Mouse (Mus musculus) spleen, adult 12 weeks (tissue): ENCODE measurements around the gene Ppl.

Experiments used
- DNase-seq: peaks from one replicate; pipeline ENCODE4 v3.0.0; 2022; ENCODE audit warnings: low spot score

Ppl gene

GRCm38 (mm10) chr16:5123476-5123875 is 8.7 kb downstream of the Ppl start:
- no peak for DNase-seq

- DNase-seq, result no peak
Observed at GRCm38 (mm10) chr16:5119845-5120244, 12.4 kb downstream of the Ppl start.

DNA sequence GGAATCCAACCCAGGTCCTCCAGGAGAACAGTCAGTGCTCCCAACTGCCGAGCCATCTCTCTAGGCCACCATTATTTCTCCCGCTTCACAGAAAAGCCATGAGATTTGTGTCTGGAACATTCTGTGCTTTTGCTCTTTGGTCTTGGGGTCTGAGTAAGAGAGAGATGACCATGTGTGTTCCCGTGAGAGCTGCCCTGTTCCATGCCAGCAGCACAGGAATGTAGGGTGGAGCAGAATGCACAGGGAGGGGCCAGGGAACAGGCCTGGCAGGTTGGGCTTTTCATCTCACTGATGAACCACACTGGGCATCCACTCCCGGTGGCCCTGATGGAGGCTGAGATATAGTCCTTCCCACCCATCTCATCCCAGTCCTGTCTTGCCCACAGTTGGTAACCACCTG is 12.8 kb downstream of the Ppl start:
- no peak for DNase-seq

DNA sequence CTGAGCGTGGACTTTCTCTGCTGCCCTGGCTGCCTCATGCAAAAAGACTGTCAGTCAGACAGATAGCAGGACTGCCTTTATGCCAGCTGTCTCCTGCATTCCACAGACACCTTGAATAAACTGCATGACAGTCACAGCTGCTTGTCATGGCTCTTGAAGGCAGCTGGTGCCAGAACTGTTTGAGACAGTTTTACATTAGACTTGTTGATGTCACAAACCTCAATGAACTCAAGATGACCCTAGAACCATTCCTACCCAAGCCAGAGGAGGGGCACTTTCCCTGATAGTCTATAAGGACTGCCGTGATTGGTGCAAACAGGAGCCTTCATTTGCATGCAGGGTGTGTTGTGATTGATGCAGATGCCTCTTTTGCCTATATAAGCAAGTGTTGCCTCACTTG is 18.6 kb downstream of the Ppl start:
- no peak for DNase-seq

DNA sequence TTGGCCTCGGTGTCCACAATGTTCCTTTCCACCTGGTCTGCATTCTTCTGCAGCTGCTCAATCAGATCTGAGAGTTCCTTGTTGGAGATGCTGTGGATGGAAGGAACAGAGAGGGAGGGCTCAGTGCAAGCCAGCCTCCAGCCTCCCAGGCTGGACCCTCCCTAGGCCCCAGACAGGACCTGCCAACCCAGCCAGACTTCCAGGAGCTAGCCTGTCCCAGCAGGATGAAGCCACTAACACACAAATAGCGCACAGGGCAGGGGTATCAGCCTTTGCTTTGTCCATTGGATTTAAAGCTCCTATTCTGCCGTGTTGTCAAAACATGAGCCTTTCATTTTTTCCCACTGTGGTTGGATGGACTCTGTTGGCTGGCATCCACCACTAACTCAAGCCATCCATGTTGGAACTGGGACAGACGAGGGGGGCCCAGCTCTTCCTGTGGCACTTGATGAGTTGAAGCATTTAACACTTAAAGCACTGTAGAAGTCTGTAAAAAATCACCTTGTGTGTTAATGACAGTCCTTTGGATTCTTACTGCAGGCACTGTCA is 19.1 kb downstream of the Ppl start:
- DNase-seq, result no peak

DNA sequence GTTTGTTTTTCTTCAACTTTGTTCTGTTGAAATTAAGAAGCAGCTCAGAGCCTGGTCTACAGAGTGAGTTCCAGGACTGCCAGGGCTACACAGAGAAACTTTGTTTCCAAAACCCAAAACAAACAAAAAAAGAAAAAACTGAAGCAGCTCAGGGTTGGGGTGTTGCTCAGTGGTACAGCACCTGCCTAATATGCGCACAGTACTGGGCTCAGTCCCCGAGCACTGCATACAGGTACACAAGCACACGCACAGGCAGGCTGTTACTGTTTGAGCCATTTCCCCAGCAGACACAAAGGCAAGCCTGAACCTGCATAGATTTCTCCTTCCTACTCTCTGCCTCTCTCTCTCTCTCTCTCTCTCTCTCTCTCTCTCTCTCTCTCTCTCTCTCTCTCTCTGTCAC is 21.2 kb downstream of the Ppl start:
- no peak for DNase-seq

DNA sequence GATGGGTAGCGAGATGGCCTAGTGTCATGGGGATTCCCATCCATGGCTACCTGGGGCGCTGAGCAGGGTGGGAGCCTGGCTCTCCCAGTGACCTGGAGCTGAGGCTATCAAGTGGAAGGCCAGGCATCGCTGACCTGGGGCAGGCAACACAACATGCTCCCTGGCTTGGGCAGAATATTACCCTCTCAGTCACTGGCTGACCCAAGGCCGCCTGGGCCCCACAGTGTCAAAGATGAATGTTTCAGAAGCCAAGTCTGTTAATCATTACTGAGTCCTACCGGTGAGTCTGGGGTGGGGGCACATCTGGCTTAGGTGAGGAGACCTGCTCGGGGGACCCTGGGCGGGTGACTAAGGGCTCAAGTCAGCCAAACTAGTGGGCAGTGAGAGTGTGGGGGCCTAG is 22.3 kb downstream of the Ppl start:
- no peak for DNase-seq

DNA sequence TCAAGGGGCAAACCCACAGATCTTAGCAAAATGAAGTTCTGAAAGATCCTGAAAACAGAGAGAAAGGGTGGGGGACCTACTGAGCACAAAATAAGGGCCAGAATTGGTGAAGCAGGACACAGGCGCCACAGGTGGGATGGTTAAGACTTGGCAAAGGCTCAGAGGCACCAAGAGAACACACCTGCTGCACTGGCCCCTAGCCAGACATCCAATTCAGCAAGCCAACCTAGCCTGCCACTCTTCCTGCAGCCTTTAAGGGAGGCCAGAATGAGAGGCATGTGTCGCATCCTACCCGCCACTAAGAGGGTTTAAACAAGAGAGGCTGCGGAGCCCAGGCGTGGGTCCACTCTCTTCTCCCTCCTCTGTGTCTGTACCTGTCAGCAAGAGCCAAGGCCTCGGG is 31.2 kb downstream of the Ppl start:
- DNase-seq, result no peak

GRCm38 (mm10) chr16:5096504-5096903 is 35.7 kb downstream of the Ppl start:
- no peak for DNase-seq

DNA sequence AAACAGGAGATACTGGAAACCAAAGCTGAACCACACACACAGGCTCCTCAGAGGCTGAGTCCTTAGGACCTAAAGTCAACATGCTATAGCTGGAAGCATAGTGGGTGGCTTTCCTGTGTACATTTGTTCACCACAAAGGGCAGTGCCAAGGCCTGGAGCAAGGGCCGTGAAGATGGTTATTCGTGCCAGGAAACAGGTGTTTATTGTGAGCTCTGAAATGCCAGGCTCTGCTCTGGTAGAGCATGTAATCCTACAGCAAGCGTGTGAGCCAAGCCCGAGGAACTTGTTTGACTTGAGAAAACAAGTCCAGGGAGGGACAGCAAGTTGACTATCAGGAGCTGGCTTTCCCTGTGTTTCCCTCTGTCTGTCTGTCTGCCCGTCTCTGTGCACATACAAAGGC is 38.9 kb downstream of the Ppl start:
- no peak for DNase-seq

DNA sequence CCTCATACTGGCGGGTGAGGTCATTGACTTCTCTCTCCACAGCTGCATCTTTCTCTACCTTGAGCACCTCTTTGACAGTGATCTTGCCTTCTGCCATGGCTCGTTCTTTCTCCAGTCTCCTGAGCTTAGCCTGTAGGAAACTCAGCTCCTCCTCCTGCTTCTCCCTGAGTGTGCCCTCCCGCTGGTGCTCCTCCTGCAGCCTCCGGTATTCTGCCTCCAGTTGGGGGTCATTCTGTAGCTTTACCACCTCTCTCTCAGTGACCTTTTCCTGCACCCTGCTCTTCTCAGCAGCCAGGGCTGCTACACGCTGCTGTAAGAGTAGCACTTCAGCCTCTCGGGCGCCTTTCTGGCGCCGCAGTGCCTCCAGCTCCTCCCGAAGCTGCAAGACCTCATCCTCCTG is 43.2 kb downstream of the Ppl start:
- no peak for DNase-seq

- no peak for DNase-seq
Observed at GRCm38 (mm10) chr16:5086179-5086578, 46.0 kb downstream of the Ppl start.

GRCm38 (mm10) chr16:5085196-5085595 is 47.0 kb downstream of the Ppl start:
- no peak for DNase-seq

DNA sequence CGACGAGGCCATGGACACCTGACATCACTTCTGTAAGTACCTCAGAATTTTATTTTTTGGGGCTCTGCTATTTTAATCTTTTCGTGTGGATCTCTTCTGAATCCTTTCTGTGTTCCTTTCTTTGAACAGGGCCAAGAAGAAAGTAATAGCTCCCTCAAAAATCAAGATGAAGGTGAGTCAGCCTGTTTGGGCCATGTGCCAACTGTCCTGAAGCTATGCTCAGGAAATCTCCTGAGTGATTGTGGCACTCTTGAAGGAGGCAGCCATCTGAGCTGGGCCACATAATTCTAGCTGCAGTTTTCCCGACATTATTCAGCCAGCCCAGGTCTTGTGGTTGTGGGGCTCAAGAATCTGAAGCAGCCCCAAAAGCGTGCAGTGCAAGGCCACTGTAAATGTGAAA is 57.9 kb downstream of the Ppl start:
- DNase-seq, result no peak

GRCm38 (mm10) chr16:5071974-5072373 is 60.2 kb downstream of the Ppl start:
- no peak for DNase-seq

GRCm38 (mm10) chr16:5070321-5070720 is 61.9 kb downstream of the Ppl start:
- no peak for DNase-seq

DNA sequence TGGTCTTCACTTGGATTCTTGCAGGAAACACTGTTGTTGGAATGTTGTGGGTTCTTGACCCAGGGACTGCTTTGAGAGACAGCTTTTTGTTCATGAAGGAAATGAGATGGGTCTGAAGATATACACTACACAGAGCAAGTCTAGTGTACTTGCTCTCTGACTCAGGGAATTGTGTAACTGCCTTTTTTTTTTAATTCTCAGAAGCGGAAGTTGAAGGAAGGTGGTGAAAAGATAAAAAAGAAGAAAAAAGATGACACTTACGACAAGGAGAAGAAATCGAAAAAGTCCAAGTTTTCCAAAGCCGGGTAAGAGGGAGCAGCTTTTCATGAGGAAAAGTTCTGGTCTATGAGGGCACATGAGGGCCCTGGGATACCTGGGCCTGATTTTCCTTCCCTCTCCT is 68.7 kb downstream of the Ppl start:
- DNase-seq, result no peak

GRCm38 (mm10) chr16:5058114-5058513 is 74.1 kb downstream of the Ppl start:
- no peak for DNase-seq

DNA sequence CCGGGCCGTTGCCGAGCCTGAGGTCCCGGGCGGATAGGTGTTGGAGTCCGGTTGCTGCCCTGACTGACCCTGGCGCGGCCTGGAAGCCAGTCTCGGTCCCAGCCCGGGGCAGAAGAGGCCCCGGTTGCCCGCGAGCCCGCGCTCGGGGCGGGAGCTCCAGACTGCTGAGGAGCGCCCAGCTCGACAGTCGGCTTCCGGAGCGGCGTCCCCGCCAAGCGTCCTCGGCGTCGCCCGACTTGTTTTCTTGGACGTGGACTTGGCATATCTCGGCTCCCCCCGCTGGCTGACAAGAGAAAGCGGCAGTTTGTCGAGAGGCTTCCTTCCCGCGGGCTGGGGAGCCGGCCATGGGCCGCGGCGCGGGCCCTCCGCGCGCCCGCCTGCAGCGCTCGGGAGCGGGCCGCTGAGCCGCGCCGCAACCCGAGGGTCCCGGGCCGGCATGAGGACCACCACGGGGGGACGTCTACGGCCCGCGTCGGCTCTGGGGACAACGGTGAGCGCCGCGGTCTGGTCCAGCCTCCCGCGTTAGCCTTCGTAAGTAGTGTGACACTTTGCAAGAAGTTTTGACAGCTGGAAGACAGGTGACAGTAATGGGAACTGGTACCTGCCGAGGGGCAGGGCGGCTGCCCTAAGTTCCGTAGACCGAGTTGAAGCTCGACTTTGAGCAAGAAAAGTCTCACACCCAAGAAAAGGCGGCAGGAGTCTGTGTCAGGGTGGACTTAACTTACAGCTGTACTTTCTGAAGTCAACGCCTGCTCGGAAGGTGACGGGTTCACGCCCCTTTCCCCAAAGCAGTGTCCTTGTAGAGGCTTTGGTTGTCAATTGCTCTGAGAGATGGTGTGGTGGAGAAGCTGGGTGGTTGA is 81.7 kb downstream of the Ppl start:
- DNase-seq, result peak; percentile 49

DNA sequence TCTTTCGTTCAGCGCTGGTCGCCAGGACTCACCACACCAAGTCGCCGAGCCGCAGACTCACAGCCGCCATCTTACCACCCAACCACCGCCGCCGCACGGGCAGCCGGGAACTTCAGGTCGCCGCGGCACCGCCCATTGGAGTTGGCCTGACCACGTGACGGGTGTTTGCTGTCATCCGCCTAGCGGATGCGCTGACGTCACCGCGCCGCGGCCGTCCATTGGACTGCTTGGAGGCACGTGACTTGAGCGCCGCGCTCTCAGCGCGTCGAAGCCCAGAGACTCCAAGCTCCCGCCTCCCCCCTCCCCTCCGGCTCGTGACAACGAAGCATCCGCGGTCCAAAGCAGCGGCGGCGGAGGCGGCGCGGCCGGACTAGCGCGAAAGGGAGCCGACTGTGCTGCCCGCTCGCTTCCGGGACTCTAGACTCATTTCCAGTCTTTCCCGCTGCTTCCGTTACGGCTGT is 82.4 kb downstream of the Ppl start, which contains the start of the genes Glyr1 and Ubn1:
TSS of gene Glyr1 (minus strand) at position 90 of the 461 bp plus-strand sequence.
TSS of gene Ubn1 (plus strand) at position 284 of the 461 bp plus-strand sequence.
- DNase-seq, result peak; percentile 97

DNA sequence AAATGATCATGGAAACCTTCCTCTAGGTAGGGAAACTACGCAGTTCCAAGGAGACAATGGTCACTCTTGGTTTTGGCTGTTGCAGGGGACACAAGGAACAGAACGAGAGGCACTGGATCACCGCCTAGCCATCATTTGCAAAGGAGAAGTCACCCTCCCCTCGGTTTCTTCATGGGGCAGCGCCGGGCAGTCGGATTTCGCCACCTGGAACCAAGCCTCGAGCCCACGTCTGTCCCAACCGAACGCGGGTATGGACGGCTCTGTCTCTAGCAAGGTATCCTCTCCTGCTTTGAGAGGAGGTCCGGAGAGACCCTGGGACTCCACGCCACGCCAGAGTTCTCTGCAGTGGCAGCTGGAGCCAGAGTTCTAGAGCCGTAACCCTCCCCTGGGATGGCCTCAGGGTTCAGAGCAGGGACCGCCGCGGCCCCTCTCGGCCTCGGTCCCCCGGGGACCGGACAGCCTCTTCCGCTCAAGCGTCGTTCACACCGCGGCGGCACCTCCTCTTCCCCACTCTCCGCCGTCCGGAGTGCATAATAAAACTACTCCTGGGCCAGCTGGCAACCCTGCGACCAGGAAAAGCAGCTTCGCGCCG is 82.9 kb downstream of the Ppl start:
- no peak for DNase-seq

DNA sequence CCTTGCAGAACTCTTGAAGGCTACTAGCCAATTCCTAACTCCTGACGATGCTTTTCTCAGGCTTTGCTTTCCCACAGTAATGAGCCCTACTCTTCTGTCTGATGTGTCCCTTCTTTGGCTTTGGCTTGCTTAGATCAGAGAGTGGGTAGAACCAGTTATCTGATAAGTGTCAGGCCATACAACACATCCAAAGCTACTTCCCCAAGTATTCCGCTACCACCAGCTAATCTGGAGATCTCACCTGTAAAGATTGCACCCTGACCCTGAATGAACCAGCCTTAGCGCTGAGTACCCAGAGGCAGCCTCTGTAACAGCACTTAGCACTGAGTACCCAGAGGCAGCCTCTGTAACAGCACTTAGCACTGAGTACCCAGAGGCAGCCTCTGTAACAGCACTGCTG is 86.9 kb downstream of the Ppl start:
- no peak for DNase-seq

DNA sequence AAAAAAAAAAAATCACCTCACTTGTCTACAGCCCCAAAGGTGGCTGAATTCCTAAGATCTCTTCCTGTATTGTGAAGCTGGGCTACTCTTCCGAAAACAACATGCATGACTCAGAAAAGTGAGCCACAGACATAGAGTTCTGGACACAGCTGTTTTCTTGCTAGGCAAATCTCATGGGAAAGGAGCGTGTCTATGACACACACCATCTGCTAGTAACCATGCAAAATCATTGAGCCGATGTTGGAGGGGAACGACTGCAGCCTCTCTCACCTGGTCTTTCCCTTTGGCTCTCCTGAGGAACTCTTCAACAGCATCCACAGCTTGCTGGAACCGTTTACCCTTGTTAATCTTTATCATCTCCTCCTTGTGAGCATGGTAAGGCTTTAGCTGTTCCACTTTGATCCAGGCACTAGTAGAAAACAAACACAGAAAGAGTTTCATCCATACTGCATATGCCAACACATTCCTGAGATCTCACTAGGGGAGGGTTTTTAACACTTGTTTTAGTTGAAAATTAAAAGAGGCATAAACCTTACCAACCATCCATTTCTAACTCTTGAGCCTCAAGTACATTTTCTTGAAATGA is 95.5 kb downstream of the Ppl start:
- no peak for DNase-seq
